Mouse (Mus musculus) urinary bladder, postnatal 14 days (tissue): Measurements from ENCODE around the gene Gpx7.
"Not testable (repeated sequence)": the region's sequence is repeated elsewhere in the genome, so short reads cannot be mapped to it uniquely, and the experiment has no call there.

ENCODE experiments used
- DNase-seq: peaks from one replicate; pipeline ENCODE4 v3.0.0; 2021; ENCODE audit warnings: low spot score

Gpx7 gene

GRCm38 (mm10) chr4:108388741-108389140, 18.0 kb downstream of the Gpx7 start:
- DNase-seq: no peak

DNA sequence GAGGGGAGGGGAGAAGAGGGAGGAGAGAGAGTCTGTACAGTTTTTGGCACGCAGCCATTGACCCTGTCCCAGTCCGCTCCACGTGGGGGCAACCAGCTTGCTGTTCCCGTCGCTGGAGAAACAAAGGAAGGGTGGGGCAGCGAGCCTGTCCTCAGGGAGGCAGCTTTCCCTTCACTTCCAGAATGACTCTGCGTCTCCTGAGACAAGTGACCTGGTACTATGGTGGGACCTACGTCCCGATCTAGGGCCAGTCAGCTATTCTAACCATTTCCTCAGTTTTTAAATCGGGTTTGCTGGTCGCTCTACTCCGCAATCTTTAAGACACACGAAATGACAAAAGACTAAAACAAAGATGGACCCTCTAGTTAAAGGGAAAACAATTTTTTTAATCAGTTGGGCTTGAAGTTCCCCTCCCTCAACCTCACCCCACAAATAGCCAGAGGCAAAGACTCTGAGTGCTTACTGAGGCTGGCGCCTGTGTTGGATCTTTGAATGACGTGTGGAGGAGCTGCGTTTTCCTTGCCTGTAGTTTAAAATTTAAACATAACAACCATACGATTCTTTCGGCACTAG, 19.0 kb downstream of the Gpx7 start:
- DNase-seq: peak; percentile 79

- DNase-seq: peak; percentile 35
Measured at GRCm38 (mm10) chr4:108387106-108387505, 19.7 kb downstream of the Gpx7 start.

DNA sequence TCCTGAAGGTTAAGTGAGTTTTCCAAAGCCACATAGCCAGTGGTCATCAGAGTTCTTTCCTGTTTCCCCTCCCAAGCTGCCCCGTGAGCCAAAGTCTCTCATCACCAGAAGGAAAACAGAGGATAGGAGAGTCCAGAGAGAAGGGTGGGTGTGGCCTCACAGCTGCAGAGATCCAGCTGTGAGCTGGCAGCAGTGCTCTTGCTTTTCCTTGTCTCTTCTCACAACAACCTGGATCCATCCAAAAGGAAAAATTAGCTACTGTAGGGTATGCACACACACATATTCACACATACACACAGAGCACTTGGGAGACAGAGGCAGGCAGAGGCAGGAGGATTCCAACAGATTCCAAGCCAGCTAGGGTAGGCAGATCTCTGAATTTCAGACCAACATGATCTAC, 20.7 kb downstream of the Gpx7 start:
- no peak for DNase-seq

DNA sequence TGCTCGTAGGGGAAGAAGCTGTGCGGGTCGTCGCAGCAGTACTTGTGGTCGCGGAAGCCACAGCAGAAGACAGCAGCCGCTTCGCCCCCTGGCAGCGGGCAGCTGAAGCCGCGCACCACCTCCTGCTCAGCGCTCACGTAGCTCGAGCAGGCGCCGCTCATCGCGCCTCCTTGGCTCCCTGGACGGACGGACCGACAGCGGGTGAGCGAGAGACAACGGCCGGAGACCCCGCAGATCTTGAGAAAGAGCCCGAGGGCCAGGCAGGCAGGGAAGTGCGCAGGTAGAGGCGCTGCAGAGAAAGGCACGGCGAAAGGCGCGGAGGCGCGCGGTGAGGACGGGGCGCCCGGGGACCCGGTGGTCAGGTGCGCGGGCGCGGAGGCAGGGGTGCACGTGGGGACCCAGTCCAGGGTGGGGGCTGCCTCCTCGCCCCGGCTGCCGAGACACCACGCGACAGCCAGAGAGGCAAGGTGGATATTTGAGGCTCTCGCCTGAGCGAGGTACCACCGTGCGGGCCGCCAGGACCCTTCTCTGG, 23.5 kb downstream of the Gpx7 start, which contains the start of gene Shisal2a:
Shisal2a (minus strand) TSS at position 167 of the 532 bp plus-strand sequence.
- no peak for DNase-seq

- DNase-seq: no peak
Measured at GRCm38 (mm10) chr4:108380146-108380545, 26.6 kb downstream of the Gpx7 start.

GRCm38 (mm10) chr4:108379476-108379875, 27.3 kb downstream of the Gpx7 start:
- DNase-seq: no peak

DNA sequence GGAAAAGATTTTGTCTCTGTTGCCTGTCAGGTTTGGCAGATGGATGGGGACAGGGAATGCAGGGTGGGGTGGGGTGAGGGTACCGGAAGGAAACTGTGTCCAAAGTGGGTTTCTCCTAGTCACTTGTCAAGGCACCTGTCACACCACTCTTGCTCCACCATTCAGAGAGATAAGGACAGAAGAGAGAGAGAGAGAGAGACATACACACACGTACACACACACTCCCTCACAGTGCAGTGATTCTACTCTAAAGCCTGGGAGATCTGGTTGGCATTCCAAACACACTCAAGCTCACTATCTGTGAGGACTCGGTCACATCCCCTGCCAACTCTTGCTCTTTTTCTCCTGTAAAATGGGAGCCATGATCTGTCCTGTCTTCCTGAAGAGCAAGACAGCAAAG, 34.6 kb downstream of the Gpx7 start:
- no peak for DNase-seq

DNA sequence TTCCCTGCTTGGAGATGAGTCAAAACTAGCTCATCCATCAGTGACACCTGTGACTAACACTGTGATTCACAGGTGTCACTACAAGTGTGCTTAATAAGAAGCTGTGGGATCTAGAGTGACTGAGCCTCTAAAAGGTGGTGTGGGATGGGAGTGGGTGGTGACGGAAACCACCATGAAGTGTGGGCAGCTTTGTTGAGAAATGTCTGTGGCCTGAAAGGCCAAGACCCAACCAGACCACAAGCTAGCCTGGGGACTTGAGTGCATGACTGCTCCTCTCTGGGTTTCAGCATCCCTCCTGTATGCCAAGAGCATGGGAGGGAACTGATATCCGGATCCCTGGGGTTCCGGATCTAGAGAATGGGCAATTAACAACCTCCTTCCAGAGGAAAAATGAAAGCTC, 35.3 kb downstream of the Gpx7 start:
- no peak for DNase-seq

- no peak for DNase-seq
Measured at GRCm38 (mm10) chr4:108370409-108370808, 36.4 kb downstream of the Gpx7 start.

DNA sequence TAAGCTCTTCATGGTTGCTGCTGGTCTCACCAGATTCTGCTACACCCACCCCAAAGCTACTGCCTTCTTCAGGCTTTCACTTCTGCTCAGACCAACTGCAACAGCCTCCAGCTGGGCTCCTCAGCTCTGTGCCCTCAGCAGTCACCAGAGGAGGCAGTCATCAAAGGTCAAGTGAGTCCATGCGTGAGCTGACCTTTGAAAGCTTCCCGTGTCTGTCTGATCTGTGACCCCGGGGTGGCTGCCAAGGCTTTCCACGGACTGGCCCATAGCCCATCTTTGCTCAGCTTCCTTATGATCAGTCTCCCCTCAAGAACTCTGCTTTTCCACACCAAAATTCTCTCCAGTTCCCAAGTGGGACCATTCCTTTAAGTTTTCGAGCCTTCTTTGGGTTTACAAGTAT, 37.5 kb downstream of the Gpx7 start:
- DNase-seq: no peak

- no peak for DNase-seq
Measured at GRCm38 (mm10) chr4:108364111-108364476, 42.7 kb downstream of the Gpx7 start.

DNA sequence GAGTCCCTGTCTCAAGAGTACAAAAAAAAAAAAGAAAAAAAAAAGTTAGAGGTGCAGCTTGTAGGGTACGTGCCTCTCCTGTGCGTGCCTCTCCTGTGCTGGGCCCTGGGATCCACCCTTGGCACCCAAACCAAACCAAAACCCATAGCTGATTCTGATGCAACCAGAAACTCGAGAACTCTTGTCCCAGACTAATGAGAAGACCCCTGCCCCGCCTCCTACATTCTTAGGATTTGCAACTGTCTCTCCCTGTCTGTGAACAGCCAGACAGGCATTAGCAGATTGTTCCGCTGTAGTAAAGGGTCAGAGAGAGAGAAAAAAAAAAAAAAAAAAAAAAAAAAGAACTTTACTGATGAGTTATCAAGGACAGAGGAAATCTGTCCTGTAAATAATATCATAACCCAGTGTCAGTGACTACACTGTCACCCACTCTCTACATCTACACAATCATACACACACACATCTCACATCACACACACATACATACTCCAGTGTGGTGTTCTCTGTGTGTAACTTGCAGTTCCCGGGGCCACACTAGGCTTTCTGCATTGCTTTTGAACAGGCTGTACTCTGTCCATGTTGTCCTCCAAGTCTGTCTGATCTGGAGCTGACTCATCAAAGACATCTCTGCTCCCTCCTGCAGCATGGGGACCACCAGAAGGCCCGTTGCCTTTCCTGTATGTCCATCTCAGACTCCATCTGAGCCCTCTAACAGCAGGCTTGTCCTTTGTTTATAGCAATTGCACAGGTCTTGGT, 43.2 kb downstream of the Gpx7 start:
- DNase-seq: no peak

DNA sequence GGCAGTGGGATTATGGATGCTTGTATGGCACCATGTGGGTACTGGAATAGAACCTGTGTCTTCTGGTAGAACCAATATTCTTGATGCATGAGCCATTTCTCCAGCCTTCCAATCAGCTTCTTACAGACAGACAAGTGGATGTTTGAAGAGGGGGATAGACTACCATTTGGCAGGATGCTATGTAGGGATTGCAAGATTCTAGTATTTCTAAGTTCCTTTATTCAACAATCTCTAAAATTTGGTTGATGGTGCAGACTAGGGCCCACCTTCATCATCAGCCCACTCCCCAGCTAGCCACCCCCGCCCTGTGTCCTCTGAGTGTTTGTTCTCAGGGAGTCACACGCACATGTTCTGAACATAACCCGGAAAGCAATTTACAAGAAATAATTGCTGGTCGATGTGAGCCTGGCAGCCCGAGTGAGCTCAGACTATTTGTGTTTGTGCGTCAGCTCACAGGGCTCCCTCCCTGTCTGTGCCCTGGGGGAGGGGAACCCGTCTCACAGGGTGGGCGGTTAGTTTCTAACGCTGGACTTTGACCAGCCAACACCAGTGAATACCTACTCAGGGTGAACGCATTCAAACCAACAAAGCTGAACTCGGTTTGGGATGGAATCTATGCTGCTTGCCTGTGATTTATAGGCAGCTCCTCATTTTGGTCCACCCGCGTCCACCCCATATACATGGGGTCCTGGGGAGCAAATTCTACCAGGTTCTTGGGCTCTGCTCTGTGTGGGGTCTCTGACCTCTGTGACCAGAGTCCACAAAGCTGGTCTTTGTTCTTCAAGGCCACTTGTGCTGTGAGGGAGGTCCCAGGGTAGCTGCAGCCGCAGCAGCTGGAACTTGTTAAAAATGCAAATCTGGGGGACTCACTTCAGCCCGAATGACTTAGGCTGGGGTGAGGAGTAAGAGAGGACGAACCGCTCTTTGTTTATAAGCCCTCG, 44.2 kb downstream of the Gpx7 start:
- no peak for DNase-seq

DNA sequence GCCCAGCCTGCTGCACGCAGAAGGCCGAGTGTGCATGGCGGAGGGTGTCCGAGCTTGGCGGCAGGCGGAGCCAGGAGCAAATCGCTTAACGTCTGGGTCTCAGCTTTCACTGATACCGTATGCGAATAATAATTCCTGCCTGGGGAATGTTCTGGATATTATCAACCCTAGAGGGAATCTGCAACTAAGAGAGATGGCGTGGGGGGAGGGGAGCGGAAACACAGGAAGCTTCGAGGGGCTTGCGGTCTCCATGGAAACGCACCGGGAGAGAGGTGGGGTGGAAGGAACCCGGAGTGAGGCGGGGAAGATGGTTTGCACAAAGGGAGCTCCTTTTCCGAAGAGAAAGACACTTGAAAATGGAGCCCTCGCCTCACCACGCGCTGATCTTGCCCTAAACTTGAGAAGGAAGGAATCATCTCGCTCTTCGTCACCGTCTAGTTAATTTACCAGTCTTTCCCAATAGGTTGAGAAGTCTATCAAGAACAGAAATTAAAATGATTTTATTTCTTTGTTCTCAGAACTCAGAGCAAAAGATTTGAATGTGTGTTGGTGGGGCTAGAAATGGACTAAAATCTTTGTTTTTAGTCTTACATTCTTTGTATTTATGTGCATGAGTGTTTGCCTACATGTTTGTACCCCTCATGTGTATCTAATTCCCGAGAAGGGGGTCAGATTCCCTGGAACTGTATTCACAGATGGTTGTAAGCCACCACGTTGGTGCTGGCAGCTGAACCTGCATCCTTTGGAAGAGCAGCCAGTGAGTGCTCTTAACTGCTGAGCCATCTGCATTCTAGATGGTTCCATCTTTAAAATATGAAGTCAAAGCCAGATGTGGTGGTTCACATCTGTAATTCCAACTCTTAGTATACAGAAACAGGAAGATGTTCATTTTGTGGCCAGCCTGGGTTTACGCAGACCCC, 46.4 kb downstream of the Gpx7 start:
- DNase-seq: peak; percentile 24

DNA sequence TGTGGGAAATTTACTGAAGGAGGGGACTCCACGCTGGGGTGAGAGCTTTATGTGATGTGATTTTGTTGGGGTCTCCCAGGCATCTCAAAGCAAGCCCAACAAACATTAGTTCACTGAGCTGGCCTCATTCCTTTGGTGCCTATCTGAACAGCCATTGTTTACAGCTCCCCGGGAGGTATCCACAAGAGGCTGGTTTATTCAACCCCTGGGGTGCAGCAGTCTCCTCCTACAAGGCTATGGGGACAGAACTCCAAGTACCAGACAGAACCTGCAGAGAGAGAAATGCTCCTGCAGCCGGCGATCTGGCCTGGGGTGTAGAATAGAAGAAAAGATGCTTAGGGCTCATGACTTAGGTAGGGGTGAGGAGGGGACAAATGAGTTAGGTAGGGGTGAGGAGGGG, 48.3 kb downstream of the Gpx7 start:
- DNase-seq: no peak

DNA sequence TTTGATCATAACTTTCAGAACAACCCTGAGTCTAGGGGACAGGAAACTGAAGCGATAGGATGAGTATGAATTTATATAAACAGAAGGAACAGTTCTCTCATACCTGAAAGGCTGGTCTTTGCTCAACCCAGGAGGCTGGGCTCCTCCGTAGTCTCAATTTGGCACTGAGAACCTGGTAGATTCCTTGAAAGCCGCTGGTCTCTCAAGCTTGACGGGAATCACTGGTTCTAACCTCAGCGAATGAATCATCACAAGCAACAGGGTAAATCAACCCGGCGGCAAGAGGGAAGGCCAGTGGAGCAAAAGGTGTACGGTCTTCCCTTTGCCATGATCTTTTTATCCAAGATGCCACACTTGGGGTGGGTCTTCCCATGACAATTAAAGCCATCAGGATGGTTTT, 49.3 kb downstream of the Gpx7 start:
- peak; percentile 17 for DNase-seq

- DNase-seq: not testable (repeated sequence)
Measured at GRCm38 (mm10) chr4:108353591-108353990, 53.2 kb downstream of the Gpx7 start.

DNA sequence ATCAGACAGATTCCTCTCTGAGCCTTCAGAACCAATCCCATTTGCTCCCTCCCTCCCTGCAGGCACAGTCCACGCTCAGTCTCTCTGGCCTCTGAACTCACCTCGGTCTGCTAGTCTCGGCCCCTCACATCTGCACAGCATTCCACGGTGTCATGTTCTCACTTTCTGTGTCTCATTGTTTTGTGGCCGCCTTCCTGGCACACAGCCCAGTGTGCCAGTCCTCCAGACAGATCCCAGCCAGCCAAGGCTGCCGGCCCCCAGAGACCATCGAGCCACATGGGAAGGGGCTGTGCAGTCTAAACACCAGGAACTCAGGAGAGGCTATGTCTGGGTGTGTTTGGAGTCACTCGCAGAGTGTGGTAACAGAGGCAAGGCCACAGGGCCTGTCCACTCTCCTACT, 55.9 kb downstream of the Gpx7 start:
- DNase-seq: no peak
